Mouse (Mus musculus): ENCODE data around the gene Atp13a2. TPM values are rescaled to one million over a fixed set of nuclear protein-coding genes. Genes with fewer than 3 reads are reported as not detected.

The Atp13a2 gene
- polyA plus RNA-seq, 1 experiment from 2014 or later, result 41.8 TPM

DNA sequence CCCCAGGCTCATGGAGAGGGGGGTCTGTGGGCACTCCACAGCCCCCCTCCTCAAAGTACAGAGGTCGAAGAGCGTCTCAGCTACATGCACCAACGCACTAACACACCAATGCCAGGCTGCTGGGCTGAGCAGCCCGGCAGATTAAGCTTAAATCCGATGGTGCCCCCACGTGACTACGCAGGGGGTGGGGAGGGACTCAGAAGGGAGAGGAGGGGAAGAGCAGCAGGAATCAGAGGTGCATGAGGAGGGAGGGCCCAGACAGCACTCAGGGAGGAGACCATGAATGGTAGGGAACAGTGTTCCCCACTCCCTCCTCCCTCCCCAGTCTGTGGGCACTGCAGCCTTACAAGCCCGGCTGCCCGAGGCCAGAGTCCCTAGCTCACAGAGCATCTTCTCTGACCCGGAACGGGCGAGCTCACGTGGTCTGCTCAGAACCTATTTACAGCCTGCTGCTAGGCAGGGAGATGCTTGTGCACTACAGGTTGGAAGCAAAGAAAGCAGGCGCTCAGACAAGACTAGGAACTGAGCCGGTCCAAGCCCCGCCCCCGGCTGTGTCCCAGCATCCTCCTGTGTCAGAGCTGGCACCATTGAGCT is 67.0 kb downstream of the Atp13a2 start:
- 0 out of 2 replicates have a peak, but pooled peaks have one; percentile 11 for ATAC-seq (ENCODE audit: low FRiP score, low read depth)
- peaks cover 51% of the 10 kb centered on the region for H3K36me3 ChIP-seq
- no peak overlapping the region for H3K4me3 ChIP-seq
- H3K4me1 ChIP-seq, result peaks cover 16% of the 10 kb centered on the region
- H3K9ac ChIP-seq, result peak overlapping the region; percentile 53
- WGBS, result 39% methylated on average over 17 of the region's 17 CpGs
- H3K9me3 ChIP-seq, result no peaks in the 10 kb centered on the region
- H3K27me3 ChIP-seq, result no peaks in the 10 kb centered on the region
- H3K4me2 ChIP-seq (replicated peaks), result peak overlapping the region; percentile 23; the same call in 1 of the 2 replicates
- no peak overlapping the region for H3K27ac ChIP-seq

Other genes starting within 250 kb of the Atp13a2 start
- 0.10 TPM in 1 of 2 replicates, not detected in the other for gene Padi6, start 244.2 kb upstream of the Atp13a2 start, polyA plus RNA-seq (2015; fragmentation: Nextera tagmentation; extraction: Ambion mirVana)
- 0.06 TPM in 1 of 2 replicates, not detected in the other for gene Padi4, start 212.6 kb upstream of the Atp13a2 start, polyA plus RNA-seq (2015; fragmentation: Nextera tagmentation; extraction: Ambion mirVana)
- gene Padi3, start 176.2 kb upstream of the Atp13a2 start, polyA plus RNA-seq (2015; fragmentation: Nextera tagmentation; extraction: Ambion mirVana), result 0.26 and 0.28 TPM in 2 replicates
- 0.20 and 0.25 TPM in 2 replicates for gene Padi1, start 141.1 kb upstream of the Atp13a2 start, polyA plus RNA-seq (2015; fragmentation: Nextera tagmentation; extraction: Ambion mirVana)
- gene Padi2, start 80.5 kb upstream of the Atp13a2 start, polyA plus RNA-seq (2015; fragmentation: Nextera tagmentation; extraction: Ambion mirVana), result 1.2 and 1.3 TPM in 2 replicates
- 387 and 396 TPM in 2 replicates for gene Sdhb, start 25.7 kb upstream of the Atp13a2 start, polyA plus RNA-seq (2015; fragmentation: Nextera tagmentation; extraction: Ambion mirVana)
- 757 and 803 TPM in 2 replicates for gene Mfap2, start 23.5 kb downstream of the Atp13a2 start, polyA plus RNA-seq (2015; fragmentation: Nextera tagmentation; extraction: Ambion mirVana)
- gene Crocc, start 73.7 kb downstream of the Atp13a2 start, polyA plus RNA-seq (2015; fragmentation: Nextera tagmentation; extraction: Ambion mirVana), result 7.2 and 8.0 TPM in 2 replicates
- 88.7 and 92.3 TPM in 2 replicates for gene Necap2, start 91.5 kb downstream of the Atp13a2 start, polyA plus RNA-seq (2015; fragmentation: Nextera tagmentation; extraction: Ambion mirVana)
- gene Spata21, start 101.5 kb downstream of the Atp13a2 start, polyA plus RNA-seq (2015; fragmentation: Nextera tagmentation; extraction: Ambion mirVana), result 0.08 and 0.20 TPM in 2 replicates
- 43.6 and 44.2 TPM in 2 replicates for gene Szrd1, start 152.9 kb downstream of the Atp13a2 start, polyA plus RNA-seq (2015; fragmentation: Nextera tagmentation; extraction: Ambion mirVana)
- 27.2 and 27.7 TPM in 2 replicates for gene Fbxo42, start 161.0 kb downstream of the Atp13a2 start, polyA plus RNA-seq (2015; fragmentation: Nextera tagmentation; extraction: Ambion mirVana)
- gene Rsg1, start 227.1 kb downstream of the Atp13a2 start, polyA plus RNA-seq (2015; fragmentation: Nextera tagmentation; extraction: Ambion mirVana), result 6.1 and 8.4 TPM in 2 replicates